In the genomic region with DNA sequence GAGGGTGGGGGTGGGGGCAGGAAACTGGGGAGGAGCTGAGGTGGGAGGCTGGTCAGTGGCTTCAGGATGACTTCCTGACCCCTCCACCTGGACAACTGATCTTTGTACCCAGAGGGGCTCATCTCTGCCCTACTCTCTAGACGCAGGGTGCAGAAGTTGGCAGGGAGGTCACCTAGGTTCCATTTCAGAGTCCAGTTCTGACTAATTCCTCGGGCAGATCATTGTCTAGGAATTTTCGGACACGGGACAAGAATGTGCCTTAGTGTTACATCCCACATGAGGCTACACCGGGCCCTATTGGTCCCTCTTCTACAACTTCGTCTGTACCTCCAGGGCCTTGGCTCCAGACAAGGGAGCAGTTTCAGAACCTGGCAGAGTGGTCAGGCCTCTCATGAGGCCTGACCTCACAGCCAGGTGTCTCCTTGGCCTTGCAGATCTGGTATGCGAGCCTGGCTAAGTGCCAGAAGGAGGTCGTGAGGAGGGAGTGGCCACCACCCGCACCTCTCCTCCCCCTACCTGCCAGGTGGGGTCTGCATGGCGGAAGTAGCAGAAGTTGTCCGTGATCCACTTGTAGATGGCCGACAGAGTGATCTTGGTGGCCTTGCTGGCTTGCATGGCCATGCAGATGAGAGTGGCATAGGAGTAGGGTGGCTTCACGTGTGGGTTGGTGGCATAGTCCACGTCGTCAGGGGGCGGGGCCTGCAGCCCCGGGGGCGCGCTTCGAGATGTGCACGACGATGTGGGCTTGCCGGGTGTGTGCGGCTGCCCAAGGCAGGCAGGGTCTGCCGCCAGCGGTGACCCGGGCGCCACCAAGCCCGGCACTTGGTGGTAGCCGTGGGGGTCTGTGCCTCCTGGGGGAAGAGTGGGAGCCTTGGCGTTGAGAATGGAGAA, we compare ENCODE assay signal across 8 mouse cellular contexts. TPM values are rescaled to one million over a fixed set of nuclear protein-coding genes. Genes with fewer than 3 reads are reported as not detected.
A peak's percentile ranks its signal among the peaks of the same experiment; 100 is the strongest.
DNase-seq lines count a peak whose midpoint lies in the region; ATAC-seq and TF ChIP-seq lines count a peak whose summit lies in the region.

No protein-coding gene starts in this region.

- peak overlapping the region; percentile 97 for H3K4me2 ChIP-seq in heart, postnatal 0 days (ENCODE audit: low read depth, low read length)
- peak overlapping the region; percentile 96 for H3K4me2 ChIP-seq in forebrain, embryonic 13.5 days
- peak overlapping the region; percentile 85 for H3K4me2 ChIP-seq in neural tube, embryonic 13.5 days

- H3K27ac ChIP-seq in heart, postnatal 0 days (ENCODE audit: low read depth): no peak overlapping the region
- 0 out of 2 replicates have a peak overlapping the region, but pooled peaks have one; percentile 94 for H3K27ac ChIP-seq in forebrain, embryonic 13.5 days
- H3K27ac ChIP-seq in neural tube, embryonic 13.5 days (replicated peaks): no peak overlapping the region; the same call in 1 of the 2 replicates

- no peak for TF ChIP-seq EP300 in heart, postnatal 0 days (IDR thresholded peaks at IDR 0.05; ENCODE audit: low read depth)

- no peak for ATAC-seq in heart, postnatal 0 days (ENCODE audit: insufficient read depth, low read depth)
- no peak for ATAC-seq in forebrain, embryonic 13.5 days
- no peak for ATAC-seq in neural tube, embryonic 13.5 days (ENCODE audit: low read depth)

- DNase-seq in heart, postnatal 0 days (ENCODE audit: low spot score): no peak
- no peak for DNase-seq in heart, adult 11 months
- peak; percentile 60 for DNase-seq in kidney, postnatal 10 days
- no peak for DNase-seq in ovary, postnatal 10 days (ENCODE audit: low spot score)
- no peak for DNase-seq in layer of hippocampus, postnatal 10 days (ENCODE audit: low spot score in 2 of 2)
- DNase-seq in gastrocnemius, postnatal 36 days: no peak

- H3K4me1 ChIP-seq in heart, postnatal 0 days (ENCODE audit: control insufficient read depth, insufficient read depth): 0 out of 2 replicates have a peak, but pooled peaks cover 3% of the 10 kb centered on the region
- peaks cover 86% of the 10 kb centered on the region for H3K4me1 ChIP-seq in forebrain, embryonic 13.5 days
- peaks cover 84% of the 10 kb centered on the region for H3K4me1 ChIP-seq in neural tube, embryonic 13.5 days (replicated peaks)

- intact Hi-C loops in gastrocnemius, postnatal 36 days (cut with DNase I): no loop called here

- peaks cover 30% of the 10 kb centered on the region for H3K27me3 ChIP-seq in heart, postnatal 0 days (ENCODE audit: control insufficient read depth, insufficient read depth, low read length)
- peaks cover 22% of the 10 kb centered on the region for H3K27me3 ChIP-seq in forebrain, embryonic 13.5 days
- peaks cover 24% of the 10 kb centered on the region for H3K27me3 ChIP-seq in neural tube, embryonic 13.5 days

- H3K4me3 ChIP-seq in heart, postnatal 0 days (ENCODE audit: low read depth, low read length): peak overlapping the region; percentile 62
- peak overlapping the region; percentile 54 for H3K4me3 ChIP-seq in forebrain, embryonic 13.5 days
- H3K4me3 ChIP-seq in neural tube, embryonic 13.5 days: peak overlapping the region; percentile 47

- no peaks in the 10 kb centered on the region for H3K36me3 ChIP-seq in heart, postnatal 0 days (replicated peaks; ENCODE audit: control insufficient read depth, insufficient read depth, low read length)
- peaks cover 13% of the 10 kb centered on the region for H3K36me3 ChIP-seq in forebrain, embryonic 13.5 days (ENCODE audit: poor library complexity, severe bottlenecking)
- peaks cover 10% of the 10 kb centered on the region for H3K36me3 ChIP-seq in neural tube, embryonic 13.5 days

- no peaks in the 10 kb centered on the region for H3K9me3 ChIP-seq in heart, postnatal 0 days (replicated peaks; ENCODE audit: control insufficient read depth, low read length)
- H3K9me3 ChIP-seq in forebrain, embryonic 13.5 days (replicated peaks): no peaks in the 10 kb centered on the region
- no peaks in the 10 kb centered on the region for H3K9me3 ChIP-seq in neural tube, embryonic 13.5 days

- 31% methylated on average over 29 of the region's 31 CpGs for WGBS in heart, postnatal 0 days
- WGBS in forebrain, embryonic 13.5 days: 27% methylated on average over 31 of the region's 31 CpGs
- WGBS in neural tube, embryonic 13.5 days: 26% methylated on average over 31 of the region's 31 CpGs

- H3K9ac ChIP-seq in heart, postnatal 0 days (replicated peaks; ENCODE audit: low read depth, low read length): no peak overlapping the region
- H3K9ac ChIP-seq in forebrain, embryonic 13.5 days: peak overlapping the region; percentile 57
- peak overlapping the region; percentile 59 for H3K9ac ChIP-seq in neural tube, embryonic 13.5 days

- no peak for TF ChIP-seq CTCF in heart, postnatal 0 days (IDR thresholded peaks at IDR 0.05; ENCODE audit: low read depth)

RNA-seq across cellular contexts. Expression of gene Foxj1, which starts 1.4 kb away (rescaled TPM):
- total RNA-seq in heart, postnatal 0 days (2014; rRNA removed; ENCODE audit: low replicate concordance): 2.7 TPM in 1 of 2 replicates, not detected in the other
- 0.04 and 1.0 TPM in 2 replicates for polyA plus RNA-seq in heart, postnatal 0 days (2015; fragmentation: Nextera tagmentation; extraction: Ambion mirVana)
- 8.1 and 10.6 TPM in 2 replicates for polyA plus RNA-seq in forebrain, embryonic 13.5 days (2015; fragmentation: Nextera tagmentation; extraction: Ambion mirVana)
- 7.8 and 8.1 TPM in 2 replicates for polyA plus RNA-seq in neural tube, embryonic 13.5 days (2015; fragmentation: Nextera tagmentation; extraction: Ambion mirVana)
- 10 to 100 TPM in 1 of 2 experiments, 1 to 10 TPM in 1; 9.5 to 10.4 TPM for total RNA-seq in layer of hippocampus, postnatal 10 days (2021)
- total RNA-seq in gastrocnemius, postnatal 36 days (2021): not detected

RNA-seq across cellular contexts. Expression of gene Exoc7, which starts 26.7 kb away (rescaled TPM):
- total RNA-seq in heart, postnatal 0 days (2014; rRNA removed; ENCODE audit: low replicate concordance): 37.6 and 94.7 TPM in 2 replicates
- 43.9 and 48.7 TPM in 2 replicates for polyA plus RNA-seq in heart, postnatal 0 days (2015; fragmentation: Nextera tagmentation; extraction: Ambion mirVana)
- polyA plus RNA-seq in forebrain, embryonic 13.5 days (2015; fragmentation: Nextera tagmentation; extraction: Ambion mirVana): 88.9 and 89.2 TPM in 2 replicates
- polyA plus RNA-seq in neural tube, embryonic 13.5 days (2015; fragmentation: Nextera tagmentation; extraction: Ambion mirVana): 81.5 and 88.7 TPM in 2 replicates
- 10 to 100 TPM; 84.6 to 97.9 TPM for total RNA-seq in layer of hippocampus, postnatal 10 days (2021)
- total RNA-seq in gastrocnemius, postnatal 36 days (2021): 10 to 100 TPM; 85.9 to 94.8 TPM

RNA-seq across cellular contexts. Expression of gene Galr2, which starts 53.0 kb away (rescaled TPM):
- total RNA-seq in heart, postnatal 0 days (2014; rRNA removed; ENCODE audit: low replicate concordance): not detected in 2 replicates
- polyA plus RNA-seq in heart, postnatal 0 days (2015; fragmentation: Nextera tagmentation; extraction: Ambion mirVana): 0.05 TPM in 2 replicates
- polyA plus RNA-seq in forebrain, embryonic 13.5 days (2015; fragmentation: Nextera tagmentation; extraction: Ambion mirVana): 0.09 and 0.16 TPM in 2 replicates
- 1.1 and 1.2 TPM in 2 replicates for polyA plus RNA-seq in neural tube, embryonic 13.5 days (2015; fragmentation: Nextera tagmentation; extraction: Ambion mirVana)
- total RNA-seq in layer of hippocampus, postnatal 10 days (2021): not detected
- total RNA-seq in gastrocnemius, postnatal 36 days (2021): under 1 TPM; 0.12 to 0.31 TPM

RNA-seq across cellular contexts. Expression of gene Srp68, which starts 59.8 kb away (rescaled TPM):
- total RNA-seq in heart, postnatal 0 days (2014; rRNA removed; ENCODE audit: low replicate concordance): 28.1 and 33.6 TPM in 2 replicates
- 47.8 and 48.2 TPM in 2 replicates for polyA plus RNA-seq in heart, postnatal 0 days (2015; fragmentation: Nextera tagmentation; extraction: Ambion mirVana)
- polyA plus RNA-seq in forebrain, embryonic 13.5 days (2015; fragmentation: Nextera tagmentation; extraction: Ambion mirVana): 71.8 and 72.1 TPM in 2 replicates
- 64.0 and 64.4 TPM in 2 replicates for polyA plus RNA-seq in neural tube, embryonic 13.5 days (2015; fragmentation: Nextera tagmentation; extraction: Ambion mirVana)
- total RNA-seq in layer of hippocampus, postnatal 10 days (2021): 10 to 100 TPM; 50.5 to 51.9 TPM
- total RNA-seq in gastrocnemius, postnatal 36 days (2021): 10 to 100 TPM; 72.1 to 83.1 TPM
